Mouse (Mus musculus): ENCODE results near the gene Ugt3a2. TPM values are rescaled to one million over a fixed set of nuclear protein-coding genes. Genes with fewer than 3 reads are reported as not detected.

Gene Ugt3a2
- polyA plus RNA-seq, 1 experiment from 2014 or later, result not detected

Other genes starting within 250 kb of the Ugt3a2 start
- 3.5 TPM in 2 replicates for gene Lmbrd2, start 195.0 kb upstream of the Ugt3a2 start, polyA plus RNA-seq (2015; fragmentation: Nextera tagmentation; extraction: Ambion mirVana)
- 19.7 and 22.8 TPM in 2 replicates for gene Skp2, start 180.1 kb upstream of the Ugt3a2 start, polyA plus RNA-seq (2015; fragmentation: Nextera tagmentation; extraction: Ambion mirVana)
- gene Ugt3a1, start 58.7 kb upstream of the Ugt3a2 start, polyA plus RNA-seq (2015; fragmentation: Nextera tagmentation; extraction: Ambion mirVana), result not detected in 2 replicates
- 5.3 and 5.8 TPM in 2 replicates for gene Capsl, start 100.5 kb downstream of the Ugt3a2 start, polyA plus RNA-seq (2015; fragmentation: Nextera tagmentation; extraction: Ambion mirVana)
- gene Il7r, start 194.6 kb downstream of the Ugt3a2 start, polyA plus RNA-seq (2015; fragmentation: Nextera tagmentation; extraction: Ambion mirVana), result 0.08 and 0.16 TPM in 2 replicates

Measured in hindbrain, embryonic 15.5 days (tissue).